Mouse (Mus musculus): ENCODE results near the gene Slc16a4.

Slc16a4 gene

DNA sequence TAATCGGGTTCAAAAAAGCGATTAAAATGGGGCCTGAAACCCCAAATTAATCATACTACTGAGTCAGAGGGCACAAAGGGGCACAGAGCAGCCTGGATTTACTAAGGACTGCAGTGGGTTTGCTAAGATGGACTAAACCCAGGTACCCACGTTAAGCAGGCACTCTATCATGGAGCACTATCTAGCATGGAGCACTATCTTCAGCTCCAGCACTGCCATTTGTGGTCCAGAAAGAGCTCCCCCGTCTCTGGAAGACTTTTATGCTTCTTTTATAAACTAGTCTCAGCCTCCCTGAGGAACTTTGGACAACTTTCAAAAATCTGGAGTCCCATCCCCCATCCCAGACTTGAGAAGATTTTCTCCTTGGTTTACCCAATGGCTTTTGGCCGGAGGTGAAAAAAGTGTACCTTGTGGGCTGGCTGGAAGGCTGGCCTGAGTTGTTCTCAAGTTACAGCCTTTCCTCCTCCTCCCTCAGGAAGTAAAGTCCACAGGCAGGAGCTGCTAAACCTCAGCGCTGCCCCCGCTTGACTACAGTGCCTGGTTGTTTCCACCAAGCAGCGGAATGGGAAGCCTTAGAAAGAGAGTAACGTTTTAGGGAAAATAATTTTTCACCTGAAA, at the start of gene Slc16a4:
Gene Slc16a4 (plus strand): TSS at position 467 of the 618 bp plus-strand sequence.
- in situ Hi-C loops (cut with MboI, MseI) = no loop called here

GRCm38 (mm10) chr3:107241389-107242094, 49.5 kb upstream of the Slc16a4 start:
- in situ Hi-C loops (cut with MboI, MseI) = loop anchor here (5.0 kb wide), 1 partner anchor 221 kb away; no protein-coding TSS in a partner anchor

DNA sequence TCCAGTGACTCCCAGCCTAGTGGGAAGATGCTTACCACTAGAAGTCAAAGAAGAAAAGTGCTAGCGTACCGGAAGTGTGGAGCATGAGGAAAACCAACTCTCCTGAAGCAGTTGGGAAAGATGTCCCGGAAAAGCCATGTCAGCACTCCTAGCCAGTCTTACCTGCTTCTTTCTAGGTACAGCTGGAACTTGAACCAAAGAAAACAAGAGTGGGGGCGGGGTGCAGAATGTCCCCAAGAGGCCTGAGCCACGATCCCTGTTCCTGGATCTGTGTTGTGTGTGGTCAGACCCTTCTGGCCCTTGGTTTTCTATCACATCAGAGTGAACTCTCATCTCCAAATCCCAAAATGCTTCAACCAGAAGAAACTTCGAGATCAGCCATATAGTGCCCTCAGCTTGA, 44.2 kb upstream of the Slc16a4 start:
- in situ Hi-C loops (cut with MboI, MseI) = no loop called here

DNA sequence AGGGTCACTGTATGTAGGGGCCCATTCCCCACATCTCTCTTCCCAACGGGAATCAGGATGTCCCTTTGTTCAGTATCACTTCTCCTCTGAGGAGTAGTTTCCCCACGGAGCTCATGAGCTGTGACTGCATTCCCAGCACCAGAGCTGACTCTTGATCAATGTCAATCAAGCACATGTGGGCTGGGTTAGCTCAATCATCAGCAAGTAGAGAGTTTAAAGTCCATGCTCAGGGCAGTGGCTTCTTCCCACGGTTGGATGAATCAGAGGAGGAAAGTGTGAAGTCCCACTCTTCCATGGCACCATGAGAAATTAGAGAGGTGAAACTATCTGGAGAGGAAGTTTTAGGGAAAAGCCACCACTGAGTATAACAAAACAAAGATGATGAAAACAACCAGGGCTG, 42.0 kb upstream of the Slc16a4 start:
- in situ Hi-C loops (cut with MboI, MseI) = no loop called here

GRCm38 (mm10) chr3:107250320-107250719, 40.7 kb upstream of the Slc16a4 start:
- in situ Hi-C loops (cut with MboI, MseI) = no loop called here

DNA sequence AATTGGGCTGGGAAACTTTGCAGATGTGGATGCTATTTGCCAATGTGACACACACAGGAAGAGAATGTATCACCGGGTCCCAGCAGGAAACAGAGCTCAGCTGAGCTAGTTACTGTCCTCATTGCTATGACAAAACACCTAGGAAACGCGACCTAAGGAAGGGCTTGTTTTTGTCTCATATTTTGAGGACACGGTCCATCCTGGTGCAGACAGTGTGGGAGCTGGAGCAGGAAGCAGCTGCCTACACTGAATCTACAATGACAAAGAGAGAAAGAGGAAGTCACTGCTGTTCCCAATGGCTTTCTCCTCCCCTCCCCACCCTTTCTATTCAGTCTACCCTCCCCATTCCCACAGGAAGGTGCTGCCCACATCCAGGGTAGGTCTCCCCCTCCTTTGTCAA, 39.0 kb upstream of the Slc16a4 start:
- in situ Hi-C loops (cut with MboI, MseI) = no loop called here

GRCm38 (mm10) chr3:107253925-107254324, 37.1 kb upstream of the Slc16a4 start:
- in situ Hi-C loops (cut with MboI, MseI) = no loop called here

GRCm38 (mm10) chr3:107255992-107256391, 35.0 kb upstream of the Slc16a4 start:
- in situ Hi-C loops (cut with MboI, MseI) = no loop called here

GRCm38 (mm10) chr3:107256724-107257123, 34.3 kb upstream of the Slc16a4 start:
- in situ Hi-C loops (cut with MboI, MseI) = no loop called here

GRCm38 (mm10) chr3:107257924-107258323, 33.1 kb upstream of the Slc16a4 start:
- in situ Hi-C loops (cut with MboI, MseI) = no loop called here

DNA sequence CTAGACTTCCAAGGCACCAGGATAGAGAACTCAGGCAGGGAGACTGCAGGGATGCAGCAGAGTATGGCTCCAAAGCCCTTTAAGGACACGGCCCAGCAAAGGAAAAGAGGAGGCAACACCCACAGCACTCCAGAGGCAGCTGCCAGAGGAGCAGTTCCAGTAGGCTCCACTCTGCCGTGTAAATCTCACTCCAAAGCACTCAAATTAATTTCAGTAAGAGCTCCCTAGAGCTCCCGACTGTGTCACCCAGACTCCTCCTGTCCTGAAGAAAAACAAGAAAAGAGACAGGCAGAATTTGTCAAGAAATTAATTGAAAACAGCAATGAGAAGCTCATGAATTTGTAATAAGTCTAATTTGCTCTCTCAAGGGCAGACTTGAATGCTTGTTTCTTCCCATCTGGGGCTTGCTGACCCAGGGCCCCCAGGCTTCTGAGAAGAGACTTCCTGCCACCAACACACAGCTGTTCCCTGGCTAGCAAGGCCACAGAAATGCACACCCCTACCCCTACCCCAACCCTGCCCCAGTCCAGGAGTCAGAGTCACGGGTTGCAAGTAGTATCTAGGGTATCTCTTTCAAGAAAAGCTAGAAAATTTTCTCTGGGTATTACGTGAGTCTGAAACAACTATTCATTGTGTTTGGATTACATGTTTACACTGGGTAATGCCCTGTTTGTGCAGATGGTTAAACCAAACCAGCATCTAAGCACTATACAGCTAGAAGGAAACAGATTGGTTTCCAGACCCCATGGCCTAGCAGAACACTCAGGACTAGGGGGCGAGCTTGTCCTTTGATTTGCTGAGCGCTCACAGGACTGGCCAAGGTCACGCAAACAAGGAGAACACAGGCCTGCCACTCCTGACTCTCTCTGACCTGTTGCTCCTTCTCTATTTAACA, 29.8 kb upstream of the Slc16a4 start:
- in situ Hi-C loops (cut with MboI, MseI) = no loop called here

DNA sequence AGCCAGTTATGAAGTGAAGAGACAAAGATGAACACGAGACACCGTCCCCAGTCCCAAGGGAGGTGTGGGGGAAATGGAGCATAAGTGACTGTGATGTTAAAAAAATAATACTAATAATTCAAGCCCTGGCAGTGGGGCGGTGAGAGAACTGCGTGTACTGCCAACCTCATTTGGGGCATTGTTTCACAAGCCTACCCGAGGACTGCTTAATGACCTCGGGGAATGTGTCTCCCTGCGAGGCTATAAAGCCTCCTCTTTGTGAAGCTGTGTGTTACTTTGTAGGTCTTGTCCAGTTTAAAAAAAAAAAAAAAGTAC, 29.2 kb upstream of the Slc16a4 start:
- in situ Hi-C loops (cut with MboI, MseI) = no loop called here

GRCm38 (mm10) chr3:107266814-107267345, 24.1 kb upstream of the Slc16a4 start:
- in situ Hi-C loops (cut with MboI, MseI) = loop anchor here (5.0 kb wide), 1 partner anchor 65 kb away; no protein-coding TSS in a partner anchor

DNA sequence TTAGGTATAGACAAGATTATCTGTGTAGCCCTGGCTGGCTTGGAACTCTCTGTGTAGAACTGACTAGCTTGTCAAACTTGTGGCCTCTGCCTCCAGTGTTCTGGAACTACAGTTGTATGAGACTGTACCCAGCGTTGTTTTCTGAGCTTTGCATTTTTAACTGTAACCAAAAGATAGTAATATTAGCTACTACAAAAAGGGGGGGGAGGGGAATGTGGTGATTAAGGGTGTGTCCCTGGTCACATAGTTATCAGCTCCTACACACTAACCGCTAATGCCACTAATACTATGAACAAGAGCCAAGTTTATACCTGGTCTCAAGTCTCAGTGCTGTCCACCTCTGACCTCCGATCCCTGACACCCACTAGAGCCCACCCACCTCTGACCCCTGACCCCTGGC, 18.6 kb upstream of the Slc16a4 start:
- in situ Hi-C loops (cut with MboI, MseI) = loop anchor here (5.0 kb wide), 1 partner anchor 40 kb away; the partner anchor contains the start of gene A630076J17Rik

GRCm38 (mm10) chr3:107273820-107274219, 17.2 kb upstream of the Slc16a4 start:
- in situ Hi-C loops (cut with MboI, MseI) = loop anchor here (5.0 kb wide), 1 partner anchor 42 kb away; the partner anchor contains the start of gene A630076J17Rik

DNA sequence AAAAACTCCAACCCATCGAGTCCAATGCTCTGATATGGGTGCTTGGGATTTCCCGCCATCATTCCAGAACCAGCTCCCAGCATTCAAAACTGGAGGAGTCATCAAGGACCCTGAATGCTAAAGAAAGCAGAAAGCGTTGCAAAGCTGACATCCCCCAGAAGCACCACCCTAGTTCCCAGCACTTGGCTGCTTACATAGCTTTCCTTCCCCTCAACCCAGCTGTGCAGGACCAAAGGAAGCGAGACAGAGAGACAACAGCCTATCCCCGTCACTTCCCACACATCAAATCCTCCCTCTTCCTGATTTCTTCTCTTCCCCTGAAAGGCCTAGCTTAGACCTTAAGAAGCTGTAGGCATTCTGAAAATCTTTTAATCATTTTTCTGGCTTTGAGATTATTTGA, 15.7 kb upstream of the Slc16a4 start:
- in situ Hi-C loops (cut with MboI, MseI) = no loop called here

DNA sequence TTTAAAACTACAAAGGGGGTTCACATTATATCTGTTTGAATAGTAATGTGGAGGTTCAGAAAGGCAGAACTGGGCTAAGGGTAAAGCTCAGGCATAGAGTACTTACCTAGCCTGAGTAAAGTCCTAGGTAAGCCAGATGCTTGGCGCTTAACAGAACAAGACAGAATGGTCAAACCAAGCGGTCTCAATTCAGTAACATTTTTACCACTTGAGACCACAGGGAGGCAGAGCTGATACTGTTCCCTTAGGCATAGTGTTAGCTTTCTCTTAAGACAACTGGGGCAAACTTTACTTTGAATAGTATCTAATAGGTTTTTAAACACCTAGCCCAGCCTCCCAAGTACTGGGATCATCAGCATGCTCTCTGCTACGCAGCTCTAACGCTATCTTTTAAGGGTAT, 15.0 kb upstream of the Slc16a4 start:
- in situ Hi-C loops (cut with MboI, MseI) = no loop called here

DNA sequence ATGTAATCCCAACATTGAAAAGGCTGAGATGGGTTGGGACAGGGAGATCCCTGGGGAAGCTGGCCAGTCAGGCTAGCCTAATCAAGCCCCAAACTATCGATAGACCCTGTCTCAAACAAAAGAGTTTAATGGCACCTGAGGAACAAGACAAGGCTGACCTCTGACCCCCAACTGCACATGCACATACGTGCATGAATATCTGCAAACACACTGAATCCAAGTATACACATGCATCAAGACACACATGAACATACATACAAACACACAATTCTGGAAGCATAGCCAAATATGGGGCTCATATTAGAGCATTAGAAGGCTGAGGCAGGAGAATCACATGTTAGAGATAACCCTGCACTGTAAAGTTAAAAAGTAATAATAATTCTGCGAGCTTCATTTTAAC, 14.4 kb upstream of the Slc16a4 start:
- in situ Hi-C loops (cut with MboI, MseI) = no loop called here

- in situ Hi-C loops (cut with MboI, MseI) = no loop called here
Observed at GRCm38 (mm10) chr3:107278479-107279269, 12.4 kb upstream of the Slc16a4 start, which contains the start of gene Lamtor5. Gene Lamtor5, plus strand, starts transcription at chr3:107278858.

DNA sequence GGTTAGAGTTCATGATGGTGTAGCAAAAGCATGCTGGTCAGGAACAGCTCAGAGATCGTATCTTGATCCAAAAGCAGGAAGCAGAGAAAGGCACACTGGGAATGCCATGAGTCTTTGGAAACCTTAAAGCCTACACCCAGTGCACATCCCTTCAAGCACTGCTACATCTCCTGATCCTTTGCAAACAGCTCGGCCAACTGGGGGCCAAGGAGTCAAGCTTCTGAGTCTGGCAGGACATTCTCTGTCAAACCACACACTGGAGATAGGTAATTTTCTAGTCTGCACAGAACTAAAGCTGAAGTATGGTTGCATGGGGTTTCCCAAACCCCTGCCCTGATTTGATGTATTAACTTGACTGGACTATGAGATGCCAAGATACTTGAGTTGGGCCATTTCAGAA, 4.9 kb upstream of the Slc16a4 start:
- in situ Hi-C loops (cut with MboI, MseI) = no loop called here

- in situ Hi-C loops (cut with MboI, MseI) = no loop called here
Observed at GRCm38 (mm10) chr3:107287346-107287745, 3.7 kb upstream of the Slc16a4 start.

All from T-helper 1 cell (primary cell).